Mouse (Mus musculus) gastrocnemius, postnatal 14 days (tissue): ENCODE measurements around the gene Olfr1135. TPM values are rescaled to one million over a fixed set of nuclear protein-coding genes. Genes with fewer than 3 reads are reported as not detected.

Source experiments
- DNase-seq: peaks from one replicate; pipeline ENCODE4 v3.0.0; 2021; ENCODE audit warnings: mixed read lengths
- intact Hi-C: fragments of 180-260 bp; cut with DNase I; formaldehyde crosslinking; loops from one replicate; pipeline ENCODE4 v1.15.1; 2025; ENCODE audit warnings: low total_unique reads
- long read RNA-seq, 2 experiments: library from polyadenylated mRNA; stranded (forward); transcript quantifications; one replicate each; pipeline ENCODE4 v2.0.0; 2021
- total RNA-seq, 2 experiments: library from RNA; stranded (reverse); gene quantifications; 2 replicates each; pipeline ENCODE4 v1.2.3; 2021

Olfr1135 gene
- total RNA-seq: not detected
- long read RNA-seq, experiment 1: 0 reads
- long read RNA-seq, experiment 2: 0 reads

- intact Hi-C loops: no loop called here
- DNase-seq: no peak
Observed at GRCm38 (mm10) chr2:87673564-87673963, at the start of gene Olfr1135. Gene Olfr1135 (minus strand): TSS chr2:87673664.

- intact Hi-C loops: no loop called here
- DNase-seq: no peak
Observed at GRCm38 (mm10) chr2:87713079-87713478, 39.6 kb upstream of the Olfr1135 start, which contains the start of gene Olfr1137. Gene Olfr1137 (minus strand): TSS chr2:87713179.

GRCm38 (mm10) chr2:87693847-87694246 is 20.4 kb upstream of the Olfr1135 start, which contains the start of gene Olfr1136:
Gene Olfr1136 (minus strand): TSS chr2:87693947.
- intact Hi-C loops: no loop called here
- DNase-seq: no peak

GRCm38 (mm10) chr2:87658360-87658759 is 15.1 kb downstream of the Olfr1135 start, which contains the start of gene Olfr1134:
Gene Olfr1134 (minus strand): TSS chr2:87658460.
- intact Hi-C loops: no loop called here
- DNase-seq: no peak

- no peak for DNase-seq
- intact Hi-C loops: no loop called here
Observed at GRCm38 (mm10) chr2:87647274-87647673, 26.2 kb downstream of the Olfr1135 start, which contains the start of gene Olfr1133. Gene Olfr1133 (minus strand): TSS chr2:87647374.

- no peak for DNase-seq
- intact Hi-C loops: no loop called here
Observed at GRCm38 (mm10) chr2:87642441-87642840, 31.0 kb downstream of the Olfr1135 start.

GRCm38 (mm10) chr2:87637435-87637834 is 36.0 kb downstream of the Olfr1135 start, which contains the start of gene Olfr1132:
Gene Olfr1132 (minus strand): TSS chr2:87637535.
- DNase-seq: no peak
- intact Hi-C loops: no loop called here

- intact Hi-C loops: no loop called here
- DNase-seq: no peak
Observed at GRCm38 (mm10) chr2:87626804-87627203, 46.7 kb downstream of the Olfr1135 start, which contains the start of gene Olfr1131. Gene Olfr1131 (plus strand): TSS chr2:87627104.

Other genes starting within 250 kb of the Olfr1135 start
- not detected for gene Olfr1124, start 243.4 kb downstream of the Olfr1135 start, total RNA-seq
- gene Olfr1126, start 219.7 kb downstream of the Olfr1135 start, total RNA-seq: not detected
- gene Pramel7, start 176.6 kb downstream of the Olfr1135 start, total RNA-seq: not detected
- not detected for gene Pramel6, start 167.1 kb downstream of the Olfr1135 start, total RNA-seq
- gene Olfr153, start 141.9 kb downstream of the Olfr1135 start, total RNA-seq: not detected
- not detected for gene Olfr1128, start 128.1 kb downstream of the Olfr1135 start, total RNA-seq
- not detected for gene Olfr1129, start 99.8 kb downstream of the Olfr1135 start, total RNA-seq
- not detected for gene Olfr1130, start 67.5 kb downstream of the Olfr1135 start, total RNA-seq
- not detected for gene Olfr1131, start 46.6 kb downstream of the Olfr1135 start, total RNA-seq
- not detected for gene Olfr1132, start 36.1 kb downstream of the Olfr1135 start, total RNA-seq
- gene Olfr1133, start 26.3 kb downstream of the Olfr1135 start, total RNA-seq: not detected
- not detected for gene Olfr1134, start 15.2 kb downstream of the Olfr1135 start, total RNA-seq
- gene Olfr1136, start 20.3 kb upstream of the Olfr1135 start, total RNA-seq: not detected
- not detected for gene Olfr1137, start 39.5 kb upstream of the Olfr1135 start, total RNA-seq
- gene Olfr1138, start 66.3 kb upstream of the Olfr1135 start, total RNA-seq: not detected
- not detected for gene Olfr1140, start 70.1 kb upstream of the Olfr1135 start, total RNA-seq
- gene Olfr1141, start 80.3 kb upstream of the Olfr1135 start, total RNA-seq: not detected
- gene Olfr152, start 105.8 kb upstream of the Olfr1135 start, total RNA-seq: not detected
- not detected for gene Olfr1143, start 126.9 kb upstream of the Olfr1135 start, total RNA-seq
- not detected for gene Olfr1145, start 136.2 kb upstream of the Olfr1135 start, total RNA-seq
- not detected for gene Olfr1148, start 156.9 kb upstream of the Olfr1135 start, total RNA-seq
- gene Olfr1150-ps1, start 170.3 kb upstream of the Olfr1135 start, total RNA-seq: not detected
- not detected for gene Olfr1151, start 182.2 kb upstream of the Olfr1135 start, total RNA-seq
- gene Olfr1152, start 192.8 kb upstream of the Olfr1135 start, total RNA-seq: not detected
- not detected for gene Olfr1153, start 221.3 kb upstream of the Olfr1135 start, total RNA-seq
- gene Olfr1154, start 231.5 kb upstream of the Olfr1135 start, total RNA-seq: not detected